Mouse (Mus musculus) liver, embryonic 16.5 days (tissue): ENCODE measurements around the gene Polr2c. TPM values are rescaled to one million over a fixed set of nuclear protein-coding genes. Genes with fewer than 3 reads are reported as not detected.
"Not testable (repeated sequence)": the region's sequence is repeated elsewhere in the genome, so short reads cannot be mapped to it uniquely, and the experiment has no call there.

ENCODE experiments used
- ATAC-seq: fragments of 200-750 bp; cut with Nextera tagmentation; 2 replicates; pipeline ENCODE4 v1.8.0; 2017; ENCODE audit warnings: low read depth, mild to moderate bottlenecking, moderate number of reproducible peaks, moderate library complexity
- H3K27ac ChIP-seq: fragments of 300-500 bp; sonication (generic); 2 replicates; pipeline ENCODE4 v1.5.1; 2014; ENCODE audit warnings: mild to moderate bottlenecking, low read length
- H3K27me3 ChIP-seq: fragments of 300-500 bp; sonication (generic); 2 replicates; pipeline ENCODE4 v1.6.1; 2014; ENCODE audit warnings: low read depth, low read length, mixed read lengths; ENCODE audit not compliant: control insufficient read depth, insufficient read depth
- H3K36me3 ChIP-seq: fragments of 300-500 bp; sonication (generic); 2 replicates; pipeline ENCODE4 v1.6.1; 2014; ENCODE audit warnings: mild to moderate bottlenecking; ENCODE audit not compliant: control insufficient read depth, insufficient read depth
- H3K4me1 ChIP-seq: fragments of 300-500 bp; sonication (generic); 2 replicates; pipeline ENCODE4 v1.6.1; 2014; ENCODE audit warnings: low read depth, low read length, mixed read lengths; ENCODE audit not compliant: control insufficient read depth
- H3K4me2 ChIP-seq: fragments of 300-500 bp; sonication (generic); 2 replicates; pipeline ENCODE4 v1.6.1; 2014; ENCODE audit warnings: low read depth, low read length, mixed read lengths
- H3K4me3 ChIP-seq: fragments of 300-500 bp; sonication (generic); 2 replicates; pipeline ENCODE4 v1.5.1; 2014; ENCODE audit warnings: low read depth, mild to moderate bottlenecking, low read length
- H3K9ac ChIP-seq: fragments of 300-500 bp; sonication (generic); 2 replicates; pipeline ENCODE4 v1.6.1; 2014; ENCODE audit warnings: low read depth, low read length
- H3K9me3 ChIP-seq: fragments of 300-500 bp; sonication (generic); replicated peaks from 2 replicates; pipeline ENCODE4 v1.6.1; 2016; ENCODE audit warnings: low read length; ENCODE audit not compliant: control insufficient read depth
- WGBS: fragments of 180-500 bp; shearing (Covaris S2); extraction: QIAGEN DNeasy Blood & Tissue Kit; methylation state at CpG from one replicate; pipeline ENCODE4 v1.1.7; 2014; ENCODE audit not compliant: insufficient replicate concordance; 5-methylcytosine and 5-hydroxymethylcytosine counted together
- polyA plus RNA-seq: library from polyadenylated mRNA; unstranded; fragments of >200 nt; fragmentation: Nextera tagmentation; extraction: Ambion mirVana; gene quantifications from 2 replicates; pipeline ENCODE4 v1.2.1, GENCODE M21; 2015

Polr2c gene
- polyA plus RNA-seq, 1 experiment from 2014 or later = 67.0 TPM

DNA sequence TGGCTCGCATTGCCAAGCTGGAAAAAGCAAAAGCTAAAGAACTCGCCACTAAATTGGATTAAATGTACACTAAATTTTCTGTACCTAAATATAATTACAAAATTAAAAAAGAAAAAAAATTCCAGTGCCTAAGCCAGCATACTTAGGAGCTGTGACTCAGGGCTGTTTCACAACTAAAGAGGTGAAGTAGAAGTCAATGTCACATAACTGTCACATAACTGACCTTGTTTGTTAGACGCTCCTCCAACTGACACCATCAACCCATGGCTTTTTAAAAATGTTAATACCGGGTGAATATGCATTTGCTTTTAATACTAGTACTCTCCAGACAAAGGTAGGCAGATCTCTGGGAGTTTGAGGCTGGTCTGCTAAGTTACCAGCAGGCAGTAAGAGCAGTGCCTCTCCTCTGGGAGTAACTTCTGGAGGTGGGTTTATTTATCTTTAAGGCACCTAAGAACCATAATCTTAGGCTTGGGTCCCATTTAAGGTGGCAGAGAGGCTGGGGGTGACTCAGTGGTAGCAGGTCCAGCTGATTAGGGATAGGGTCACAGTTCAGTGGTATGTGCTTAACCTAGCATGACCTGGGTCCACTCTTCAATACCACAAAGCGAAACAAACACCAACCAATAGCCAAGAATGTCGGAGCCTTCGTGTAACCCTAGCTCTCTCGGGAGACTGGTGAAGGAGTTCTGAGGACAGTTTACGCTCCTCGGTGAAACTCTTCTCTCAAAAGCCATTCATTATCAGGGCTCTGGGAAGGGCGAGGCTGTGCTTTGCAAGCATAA is 20.6 kb upstream of the Polr2c start:
- H3K4me2 ChIP-seq = peak overlapping the region; percentile 88
- H3K9ac ChIP-seq = peak overlapping the region; percentile 98
- H3K27ac ChIP-seq = peak overlapping the region; percentile 45; the same call in 1 of the 2 replicates
- no peaks in the 10 kb centered on the region for H3K9me3 ChIP-seq
- peak overlapping the region; percentile 99 for H3K4me3 ChIP-seq
- H3K27me3 ChIP-seq = no peaks in the 10 kb centered on the region
- 45% methylated on average over 11 of the region's 11 CpGs for WGBS
- no peak for ATAC-seq
- H3K4me1 ChIP-seq = peaks cover 20% of the 10 kb centered on the region
- peaks cover 5% of the 10 kb centered on the region; the same call in 1 of the 2 replicates for H3K36me3 ChIP-seq

DNA sequence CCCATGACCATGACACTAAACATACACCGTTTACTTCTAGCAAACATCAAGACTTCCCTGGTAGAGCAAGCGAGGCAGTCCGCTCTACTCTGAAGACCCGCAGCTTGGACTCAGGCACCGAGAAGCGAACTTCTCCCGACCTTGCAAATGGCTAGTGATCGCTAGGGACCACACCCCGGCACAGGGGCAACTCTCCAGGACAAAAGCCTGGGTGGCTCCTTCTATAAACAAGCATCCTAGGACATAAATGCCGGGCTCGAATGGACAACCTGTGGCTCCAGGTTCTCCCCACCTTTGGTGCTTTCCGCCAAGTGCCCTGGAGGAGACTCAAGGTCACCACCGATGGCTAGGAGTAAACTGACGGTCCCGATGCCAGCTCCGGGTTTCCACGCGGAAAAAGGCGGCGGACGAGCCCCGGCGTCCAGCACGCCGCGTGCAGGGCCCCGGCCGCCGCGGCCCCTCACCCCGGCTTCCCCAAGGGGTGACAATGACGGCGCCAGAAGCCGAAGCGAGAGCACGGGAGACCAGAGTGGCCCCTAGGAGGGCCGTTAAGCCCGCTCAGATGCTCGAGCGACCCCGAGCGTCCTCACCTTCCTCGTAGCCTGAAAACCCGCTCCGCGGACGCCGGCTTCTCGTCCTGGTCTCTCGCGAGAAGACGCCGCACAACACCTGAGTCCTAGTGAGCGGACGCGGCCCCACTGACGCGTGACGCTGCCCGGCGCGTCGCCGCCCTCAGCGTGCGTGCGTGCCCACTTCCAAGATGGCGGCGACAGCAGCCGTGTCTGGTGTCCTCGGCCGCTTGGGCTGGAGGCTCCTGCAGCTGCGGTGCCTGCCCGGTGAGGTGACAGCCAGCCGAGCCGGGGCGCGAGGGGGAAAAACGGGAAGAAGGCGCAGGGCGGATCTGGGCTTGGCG is 19.3 kb upstream of the Polr2c start, which contains the start of the genes Coq9 and Ciapin1:
Gene Coq9, plus strand, starts transcription at position 660 of the 913 bp plus-strand sequence.
Gene Ciapin1, minus strand, starts transcription at position 697 of the 913 bp plus-strand sequence.
- Histone ChIP-seq H3K27me3 (no peaks in the 10 kb centered on the region), H3K4me2 (peak within 1 kb of the TSS; percentile 88), H3K9ac (peak within 1 kb of the TSS; percentile 98), H3K9me3 (no peaks in the 10 kb centered on the region), H3K4me3 (peak within 1 kb of the TSS; percentile 99), H3K36me3 (no peaks in the 10 kb centered on the region), H3K27ac (peak within 1 kb of the TSS; percentile 96), H3K4me1 (peaks cover 20% of the 10 kb centered on the region)
- under 1% methylated on average over 82 of the region's 82 CpGs for WGBS
- peak; percentile 98 for ATAC-seq

DNA sequence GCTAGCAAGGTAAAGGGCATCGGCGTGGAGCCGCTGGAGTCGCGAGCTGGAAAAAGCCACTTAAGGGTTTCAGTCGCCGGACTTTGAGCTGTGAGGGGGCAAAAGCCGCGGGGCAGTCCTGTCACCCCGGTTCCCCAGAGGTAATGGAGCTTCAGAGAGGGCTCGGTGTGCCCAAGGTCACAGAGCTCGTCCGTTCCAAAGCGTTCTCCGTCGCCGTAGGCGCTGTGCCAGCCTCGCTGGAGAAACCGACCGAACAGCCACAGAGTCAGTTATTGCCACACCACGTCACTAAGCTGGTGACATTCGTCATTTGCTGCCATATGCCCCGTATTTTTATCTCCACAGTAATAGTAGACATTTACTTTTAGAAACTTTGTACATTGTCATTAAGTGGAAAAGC is 18.6 kb upstream of the Polr2c start:
- 0% methylated on average over 24 of the region's 24 CpGs for WGBS
- peak; percentile 68 for ATAC-seq
- Histone ChIP-seq H3K27me3 (no peaks in the 10 kb centered on the region), H3K9ac (peak overlapping the region; percentile 98), H3K9me3 (no peaks in the 10 kb centered on the region), H3K27ac (peak overlapping the region; percentile 96), H3K4me2 (peak overlapping the region; percentile 78), H3K36me3 (no peaks in the 10 kb centered on the region; the same call in 1 of the 2 replicates), H3K4me1 (peaks cover 20% of the 10 kb centered on the region), H3K4me3 (peak overlapping the region; percentile 99)

DNA sequence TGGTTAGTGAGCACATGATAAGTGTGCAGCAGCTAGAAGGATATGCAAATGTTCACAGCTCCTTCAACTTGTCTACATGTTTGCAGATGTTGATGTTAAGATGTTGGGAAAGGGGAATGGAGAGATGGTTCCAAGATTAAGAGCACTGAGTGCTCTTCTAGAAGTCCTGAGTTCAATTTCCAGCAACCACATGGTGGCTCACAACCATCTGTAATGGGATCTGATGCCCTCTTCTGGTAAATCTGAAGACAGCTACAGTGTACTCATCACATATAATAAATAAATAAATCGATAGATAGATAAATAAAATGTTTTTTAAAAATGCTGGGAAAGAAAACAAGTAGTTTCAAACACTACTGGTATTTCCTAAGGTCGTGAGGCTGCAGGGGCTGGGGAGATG is 16.1 kb upstream of the Polr2c start:
- Histone ChIP-seq H3K27me3 (no peaks in the 10 kb centered on the region), H3K9me3 (no peaks in the 10 kb centered on the region), H3K36me3 (peaks cover 6% of the 10 kb centered on the region; the same call in 1 of the 2 replicates), H3K9ac (no peak overlapping the region), H3K4me2 (no peak overlapping the region), H3K27ac (no peak overlapping the region), H3K4me3 (no peak overlapping the region), H3K4me1 (peaks cover 16% of the 10 kb centered on the region)
- ATAC-seq = no peak
- WGBS = 47% methylated on average over 2 of the region's 2 CpGs

DNA sequence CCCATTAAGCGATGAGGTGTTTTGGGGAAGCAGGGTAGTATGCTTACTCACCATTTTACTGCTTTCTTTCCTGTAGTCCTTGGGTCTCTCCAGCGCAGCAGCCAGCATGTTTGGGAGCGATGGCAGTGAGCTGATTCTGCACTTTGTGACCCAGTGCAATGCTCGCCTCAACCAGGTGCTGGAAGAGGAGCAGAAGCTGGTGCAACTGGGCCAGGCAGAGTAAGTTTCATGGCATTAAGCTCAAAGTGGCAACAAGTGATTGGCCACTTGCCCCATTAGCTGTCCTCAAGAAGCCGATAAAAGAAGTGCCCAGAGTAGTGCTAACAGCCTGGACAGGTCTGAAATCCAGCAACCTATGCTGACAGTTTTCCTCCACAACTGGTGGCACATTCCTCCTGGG is 7.2 kb upstream of the Polr2c start:
- 75% methylated on average over 5 of the region's 5 CpGs for WGBS
- ATAC-seq = no peak

DNA sequence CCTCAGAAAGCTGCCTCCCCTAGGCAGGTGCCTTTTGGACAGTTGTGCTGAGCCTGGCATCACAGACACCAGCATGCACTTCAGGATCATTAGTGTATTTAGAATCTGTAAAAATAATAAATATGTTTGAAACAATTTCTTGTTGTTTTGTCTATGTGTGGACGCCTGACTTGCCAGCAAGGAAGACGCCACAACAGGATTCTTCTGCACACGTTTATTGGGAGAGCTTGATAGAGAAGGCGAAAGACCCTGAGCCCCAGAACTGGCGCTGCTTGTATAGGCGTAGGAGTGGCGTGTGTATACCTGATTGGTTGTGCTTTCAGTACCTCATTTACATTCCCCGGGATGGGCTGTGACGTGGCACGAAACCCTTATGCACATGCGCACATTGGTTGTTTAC is 2.5 kb upstream of the Polr2c start:
- ATAC-seq = not testable (repeated sequence)

More for the DNA sequence above, 7.2 kb upstream of the Polr2c start:
- Histone ChIP-seq H3K4me3 (no peak overlapping the region), H3K27me3 (no peaks in the 10 kb centered on the region), H3K4me2 (no peak overlapping the region), H3K9me3 (no peaks in the 10 kb centered on the region), H3K27ac (no peak overlapping the region), H3K9ac (no peak overlapping the region), H3K36me3 (peaks cover 32% of the 10 kb centered on the region), H3K4me1 (no peaks in the 10 kb centered on the region)

DNA sequence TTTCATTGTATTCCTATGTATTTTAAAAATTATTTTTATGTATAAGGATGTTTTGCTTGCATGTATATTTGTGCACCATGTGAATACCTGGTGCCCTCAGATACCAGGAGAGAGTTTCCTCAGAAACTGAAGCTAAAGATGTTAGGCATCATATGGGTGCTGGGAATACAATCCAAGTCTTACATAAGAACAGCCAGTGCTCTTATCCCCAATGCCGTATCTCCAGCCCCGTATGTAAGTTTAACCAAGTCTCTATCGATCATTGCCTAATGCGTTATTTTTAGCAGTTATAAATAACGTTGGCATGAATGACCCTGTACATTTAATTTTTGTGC is 272 bp upstream of the Polr2c start:
- Histone ChIP-seq H3K36me3 (peaks cover 18% of the 10 kb centered on the region), H3K4me2 (peak overlapping the region; percentile 53), H3K27me3 (no peaks in the 10 kb centered on the region), H3K27ac (no peak overlapping the region), H3K9ac (peak overlapping the region; percentile 36; the same call in 1 of the 2 replicates), H3K9me3 (no peaks in the 10 kb centered on the region), H3K4me3 (peak overlapping the region; percentile 97), H3K4me1 (peaks cover 8% of the 10 kb centered on the region)
- no peak for ATAC-seq
- WGBS = 27% methylated on average over 5 of the region's 5 CpGs

More for the DNA sequence above, 2.5 kb upstream of the Polr2c start:
- not testable (repeated sequence) for H3K4me3 ChIP-seq, H3K4me1 ChIP-seq, H3K9me3 ChIP-seq, H3K4me2 ChIP-seq, H3K27ac ChIP-seq, H3K27me3 ChIP-seq, H3K9ac ChIP-seq
- WGBS = 81% methylated on average over 11 of the region's 11 CpGs
- peaks cover 24% of the 10 kb centered on the region for H3K36me3 ChIP-seq

DNA sequence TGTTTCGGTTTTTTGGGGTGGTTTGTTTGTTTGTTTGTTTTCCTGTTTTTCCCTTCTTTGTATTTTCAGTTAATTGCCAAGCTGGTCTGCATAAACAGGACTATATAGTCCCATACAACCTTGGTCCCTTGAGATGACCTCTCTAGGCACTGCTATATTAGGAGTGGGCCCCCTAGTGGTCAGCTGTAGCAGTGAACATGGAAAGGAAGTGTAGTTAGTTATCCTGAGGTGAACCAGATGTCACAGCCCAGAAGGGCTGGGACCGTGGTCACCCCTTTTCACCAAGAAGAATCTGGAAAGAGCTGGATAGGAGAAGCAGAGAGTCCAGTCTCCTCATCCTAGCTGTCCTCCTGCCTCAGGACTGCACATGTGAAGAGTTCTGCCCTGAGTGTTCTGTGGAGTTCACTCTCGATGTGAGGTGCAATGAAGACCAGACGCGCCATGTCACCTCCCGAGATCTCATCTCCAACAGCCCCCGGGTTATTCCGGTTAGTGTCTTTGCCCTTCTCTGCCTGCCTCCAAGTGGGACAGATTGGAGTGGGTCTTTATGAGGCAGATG is 4.2 kb downstream of the Polr2c start:
- Histone ChIP-seq H3K36me3 (peaks cover 43% of the 10 kb centered on the region), H3K27me3 (no peaks in the 10 kb centered on the region), H3K27ac (no peak overlapping the region), H3K4me3 (no peak overlapping the region), H3K9me3 (no peaks in the 10 kb centered on the region), H3K4me1 (peaks cover 23% of the 10 kb centered on the region), H3K4me2 (no peak overlapping the region), H3K9ac (no peak overlapping the region)
- 64% methylated on average over 8 of the region's 8 CpGs for WGBS
- peak; percentile 31; the same call in 1 of the 2 replicates for ATAC-seq
